Mouse (Mus musculus): ENCODE measurements around the gene Upf3a.
"Not testable (repeated sequence)": the region's sequence is repeated elsewhere in the genome, so short reads cannot be mapped to it uniquely, and the experiment has no call there.

Gene Upf3a

DNA sequence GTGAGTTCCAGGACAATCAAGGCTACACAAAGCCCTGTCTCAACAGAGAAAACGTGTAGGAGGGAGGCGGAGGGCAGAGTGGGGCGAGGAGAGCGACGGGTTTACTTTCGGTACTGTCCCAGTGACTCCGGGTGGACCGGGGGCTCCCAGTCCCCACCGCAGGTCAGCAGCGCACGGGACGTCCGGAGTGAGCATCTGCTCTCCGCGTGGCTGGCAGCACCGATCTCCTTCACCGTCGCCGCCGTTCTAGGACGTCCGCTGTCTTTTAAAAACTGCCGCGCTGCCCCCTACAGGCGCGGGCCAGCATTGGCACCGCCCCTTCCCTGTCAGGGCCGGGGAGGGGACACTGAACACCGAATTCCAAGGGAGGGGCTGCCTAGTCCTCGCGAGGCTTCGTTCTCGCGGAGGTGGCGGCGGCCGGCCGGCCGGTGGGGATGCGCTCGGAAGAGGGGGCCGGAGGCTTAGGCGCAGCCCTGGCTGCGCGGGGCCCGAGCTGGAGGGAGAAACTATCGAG is at the start of gene Upf3a:
Upf3a (plus strand) TSS at position 366 of the 514 bp plus-strand sequence.
- in situ Hi-C loops (cut with MboI; ENCODE audit: unreplicated experiment in 2 of 2) = loop anchor here (5.0 to 25.0 kb wide), 9 partner anchors 99 to 1252 kb away; partner anchors contain the start of genes BB014433 (in 1 of the 2), Cul4a (in 1 of the 2), Pcid2 (in 1 of the 2) and Tubgcp3 (in 1 of the 2)

DNA sequence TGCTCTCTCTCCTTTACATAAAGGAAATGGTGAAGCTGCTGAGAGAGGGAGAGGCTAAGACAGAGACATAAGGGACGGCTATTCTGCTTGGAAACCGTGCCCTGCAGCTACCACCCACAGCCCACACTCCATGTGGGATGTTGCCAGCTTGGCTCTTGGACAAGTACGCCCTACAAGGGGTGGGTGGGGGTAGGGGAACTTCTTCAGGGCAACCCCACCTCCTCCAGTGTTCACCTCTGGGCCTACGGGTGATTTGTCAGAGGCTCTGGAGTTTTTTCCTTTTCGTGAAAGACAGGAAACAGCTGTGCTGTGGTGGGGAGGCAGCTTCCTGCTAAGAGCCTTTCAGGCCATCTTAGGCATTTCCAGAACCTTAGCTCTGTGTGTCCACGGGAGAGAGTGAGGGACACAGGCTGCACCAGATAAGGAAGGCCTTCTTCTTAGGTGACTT is 45.1 kb upstream of the Upf3a start:
- in situ Hi-C loops (cut with MboI; ENCODE audit: unreplicated experiment in 2 of 2) = no loop called here

DNA sequence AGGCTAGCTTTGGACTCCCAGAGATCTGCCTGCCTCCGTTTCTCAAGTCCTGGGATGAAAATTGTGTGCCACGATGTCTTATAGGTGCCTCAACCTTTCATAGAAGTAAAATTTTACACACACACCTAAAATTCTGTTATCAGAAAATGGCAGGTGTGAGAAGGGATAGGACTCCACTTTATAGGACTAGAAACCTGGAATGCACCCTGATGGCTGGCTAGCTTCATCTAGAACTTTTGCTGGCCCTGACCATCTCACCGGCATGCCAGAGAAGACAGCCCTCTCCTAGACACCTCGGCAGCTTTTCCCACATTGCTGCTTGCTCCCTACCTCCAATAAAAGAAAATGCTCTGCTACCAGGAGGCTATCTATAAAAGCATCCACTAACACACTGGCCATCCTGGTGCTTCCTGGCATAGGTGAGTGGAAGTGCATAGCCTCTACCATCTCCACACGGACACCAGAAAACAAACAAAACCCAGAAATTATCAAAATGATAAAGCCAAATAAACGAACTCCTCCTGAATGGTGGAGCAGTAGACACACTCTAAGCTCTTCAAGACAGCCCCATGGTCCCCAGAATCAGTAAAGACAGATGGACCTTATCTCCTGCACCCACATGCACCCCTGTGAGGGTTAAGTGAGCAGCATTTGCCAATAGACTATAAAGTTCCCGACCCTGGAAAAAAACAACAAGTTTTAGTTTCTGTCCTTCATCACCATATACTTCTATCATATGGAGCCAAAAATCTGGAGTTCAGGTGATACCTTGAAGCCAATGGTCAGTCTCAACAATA is 44.4 kb upstream of the Upf3a start:
- in situ Hi-C loops (cut with MboI; ENCODE audit: unreplicated experiment in 2 of 2) = no loop called here

DNA sequence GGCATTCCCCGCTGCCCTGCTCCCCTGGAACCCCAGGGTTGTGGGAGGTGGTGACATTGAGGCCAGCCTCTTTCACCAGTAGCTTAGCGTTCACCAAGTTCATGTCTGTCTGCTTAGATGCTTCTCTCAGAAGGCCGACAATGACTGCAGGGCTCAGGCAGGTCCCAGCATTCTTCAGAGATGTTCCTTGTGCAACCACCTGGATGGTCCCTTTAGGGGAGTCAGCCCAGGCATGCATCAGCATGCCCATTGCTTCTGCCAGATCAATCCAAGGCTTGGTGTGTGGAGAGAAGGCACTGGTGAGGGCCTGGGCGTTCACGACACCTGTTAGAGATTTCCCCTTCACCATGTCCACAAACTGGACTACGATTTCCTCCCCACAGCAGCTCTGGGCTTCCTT is 39.2 kb upstream of the Upf3a start:
- in situ Hi-C loops (cut with MboI; ENCODE audit: unreplicated experiment in 2 of 2) = not testable (repeated sequence)

DNA sequence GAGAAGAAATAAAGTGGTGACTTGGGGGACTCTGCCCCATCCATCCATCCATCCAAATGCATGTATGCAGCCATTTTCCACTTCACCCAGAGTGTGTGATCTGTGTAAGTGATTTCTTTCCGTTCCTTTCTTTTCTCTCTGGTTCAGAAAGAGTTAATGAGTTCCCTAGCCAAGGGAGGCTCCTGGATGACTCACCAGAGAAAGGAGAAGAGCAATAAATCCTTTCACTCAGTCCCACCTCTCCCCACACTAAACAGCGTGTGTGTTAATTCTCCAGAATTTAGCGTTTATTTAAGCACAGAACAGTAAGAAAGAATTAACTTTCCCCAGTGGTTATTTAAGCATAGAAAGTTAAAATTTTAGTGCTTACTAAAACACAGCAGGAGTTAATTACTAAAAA is 37.8 kb upstream of the Upf3a start:
- in situ Hi-C loops (cut with MboI; ENCODE audit: unreplicated experiment in 2 of 2) = no loop called here

DNA sequence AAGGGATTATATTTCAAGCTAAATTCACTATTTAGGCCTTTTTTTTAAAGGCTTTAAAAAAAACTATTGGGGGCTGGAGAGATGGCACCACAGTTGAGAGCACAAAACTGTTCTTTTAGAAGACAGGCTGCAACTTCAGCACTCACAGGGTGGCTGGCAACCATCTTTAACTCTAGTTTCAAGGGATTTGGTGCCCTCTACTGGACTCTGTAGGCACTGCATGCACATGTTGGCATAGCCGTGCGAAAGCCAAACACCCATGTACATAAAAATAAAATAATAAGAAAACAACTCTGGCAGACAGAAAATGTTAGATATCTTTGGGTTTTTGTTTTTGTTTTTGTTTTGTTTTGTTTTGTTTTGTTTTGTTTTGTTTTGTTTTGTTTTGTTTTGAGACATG is 31.7 kb upstream of the Upf3a start:
- in situ Hi-C loops (cut with MboI; ENCODE audit: unreplicated experiment in 2 of 2) = loop anchor here (5.0 to 25.0 kb wide), 9 partner anchors 66 to 1284 kb away; partner anchors contain the start of genes BB014433 (in 1 of the 2), Cul4a (in 1 of the 2) and Pcid2 (in 1 of the 2)

DNA sequence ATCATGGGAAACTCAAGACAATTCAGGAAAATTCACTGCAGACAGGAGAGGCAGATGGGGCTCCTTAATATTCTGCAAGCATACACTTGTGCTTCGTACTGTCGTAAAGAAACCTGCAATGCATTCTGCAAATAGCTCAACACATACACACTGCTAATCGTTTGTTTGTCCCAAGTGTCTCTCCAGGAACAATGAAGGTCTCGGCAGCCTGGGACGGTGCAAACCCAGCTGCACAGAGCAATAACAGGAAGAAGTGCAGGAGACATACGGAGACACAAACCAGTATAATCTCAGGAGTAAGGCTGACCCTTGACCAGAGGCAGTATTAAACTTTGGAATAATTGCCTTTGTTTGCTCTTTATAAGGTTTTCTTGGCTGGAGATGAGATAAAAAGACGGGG is 28.9 kb upstream of the Upf3a start:
- in situ Hi-C loops (cut with MboI; ENCODE audit: unreplicated experiment in 2 of 2) = loop anchor here (10.0 to 25.0 kb wide), 5 partner anchors 302 to 1281 kb away; partner anchors contain the start of genes BB014433 (in 1 of the 2), Cul4a (in 1 of the 2) and Pcid2 (in 1 of the 2)

DNA sequence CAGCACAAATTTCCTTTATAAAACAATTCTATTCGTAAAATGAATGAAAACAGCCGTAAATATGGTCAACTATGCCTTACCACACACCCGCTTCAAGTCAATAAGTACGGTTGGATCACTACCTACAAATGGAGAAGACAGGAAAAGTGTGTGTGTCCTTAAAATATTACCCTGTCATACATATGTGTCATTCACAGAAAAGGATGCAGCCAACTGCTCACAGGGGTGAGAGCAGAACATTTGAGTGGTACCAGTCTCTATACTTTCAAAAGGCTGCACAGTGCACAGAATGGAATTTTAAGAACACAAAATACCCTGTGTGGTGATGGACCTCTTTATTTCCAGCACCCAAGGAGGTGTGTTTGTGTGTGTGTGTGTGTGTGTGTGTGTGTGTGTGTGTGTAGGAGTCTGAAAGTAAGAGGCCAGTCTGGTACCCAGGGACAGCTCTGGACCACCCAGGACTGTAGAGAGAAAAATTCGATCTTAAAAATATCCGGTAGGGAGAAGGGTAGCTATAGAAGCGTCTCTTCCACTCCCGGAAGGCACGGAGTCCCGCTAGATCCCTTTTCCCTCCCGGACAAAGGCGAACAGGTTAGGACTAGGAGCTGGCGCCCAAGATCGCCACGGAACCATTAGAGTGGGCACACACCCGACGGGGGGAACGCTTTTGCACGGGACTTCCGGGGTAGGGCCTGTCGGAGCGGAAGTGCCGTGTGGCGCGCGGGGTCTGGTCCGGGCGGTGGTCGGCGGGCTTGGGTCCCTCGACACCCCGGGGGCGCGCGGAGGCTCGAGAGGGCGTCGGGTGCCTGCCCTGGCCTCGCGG is 28.2 kb upstream of the Upf3a start, which contains the start of gene Cdc16:
Cdc16 (plus strand) TSS at position 695 of the 823 bp plus-strand sequence.
- in situ Hi-C loops (cut with MboI; ENCODE audit: unreplicated experiment in 2 of 2) = loop anchor here (10.0 to 25.0 kb wide), 5 partner anchors 302 to 1280 kb away; partner anchors contain the start of genes BB014433 (in 1 of the 2), Cul4a (in 1 of the 2) and Pcid2 (in 1 of the 2)

DNA sequence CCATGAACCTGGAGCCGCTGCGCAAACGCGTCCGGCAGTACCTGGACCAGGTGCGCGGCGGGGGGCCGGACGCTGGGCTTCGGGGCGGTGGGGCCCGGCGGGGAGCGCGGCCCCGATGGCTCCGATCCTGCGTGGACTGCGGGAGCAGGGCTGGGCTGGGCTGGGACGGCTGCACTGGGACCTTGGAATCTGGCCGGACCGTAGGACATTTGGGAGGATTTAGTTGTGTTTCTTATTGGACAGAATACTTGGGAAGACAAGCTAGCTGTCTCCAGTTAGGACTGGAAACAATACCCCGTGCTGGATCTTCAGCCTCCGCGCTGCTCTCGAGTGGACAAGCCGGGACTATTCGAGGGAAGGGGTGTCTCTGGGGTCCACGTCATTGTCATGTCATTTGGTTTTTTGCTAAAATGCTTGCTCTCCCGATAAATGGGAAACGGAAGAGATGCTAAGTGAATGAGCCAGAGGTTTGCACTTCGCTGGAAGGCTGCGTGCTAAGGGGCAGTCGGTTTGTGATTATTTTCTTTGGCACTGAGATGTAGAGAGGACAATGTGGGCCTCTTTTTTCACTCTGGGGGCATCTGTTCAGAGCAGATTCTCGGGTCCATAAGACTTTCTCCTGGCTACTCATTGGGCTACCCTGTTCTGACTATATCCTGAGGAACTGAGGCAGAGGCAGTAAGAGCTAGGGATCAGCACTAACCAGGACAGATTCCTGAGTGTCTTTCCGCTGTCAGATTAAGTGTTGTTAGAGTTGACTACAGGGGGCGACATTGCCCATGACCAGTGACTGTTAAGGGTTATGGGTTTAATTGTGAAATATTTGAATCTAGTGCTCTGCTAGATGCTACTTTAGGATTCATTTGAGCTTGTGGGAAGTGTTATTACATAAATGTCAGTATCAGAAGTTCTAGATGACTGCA is 27.3 kb upstream of the Upf3a start:
- in situ Hi-C loops (cut with MboI; ENCODE audit: unreplicated experiment in 2 of 2) = loop anchor here (10.0 to 25.0 kb wide), 5 partner anchors 303 to 1279 kb away; partner anchors contain the start of genes BB014433 (in 1 of the 2), Cul4a (in 1 of the 2) and Pcid2 (in 1 of the 2)

DNA sequence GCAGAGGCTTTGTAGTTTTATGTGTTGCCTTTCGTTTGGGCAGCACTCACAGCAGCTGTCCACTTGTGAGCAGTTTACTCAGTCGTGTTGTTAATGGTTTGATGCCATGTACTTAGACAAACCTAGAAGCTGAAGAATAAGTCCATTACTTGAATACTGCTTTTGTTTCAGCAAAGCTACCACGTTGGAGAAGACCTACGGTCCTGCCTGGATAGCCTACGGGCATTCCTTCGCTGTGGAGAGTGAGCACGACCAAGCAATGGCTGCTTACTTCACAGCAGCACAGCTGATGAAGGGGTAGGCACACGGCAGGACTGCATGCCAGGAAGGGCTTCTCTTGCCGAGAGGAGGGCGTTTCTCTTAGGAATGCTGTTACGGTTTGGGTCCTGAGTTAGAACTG is 16.2 kb upstream of the Upf3a start:
- in situ Hi-C loops (cut with MboI; ENCODE audit: unreplicated experiment in 2 of 2) = loop anchor here (25.0 kb wide), 3 partner anchors 318 to 1268 kb away; partner anchors contain the start of genes BB014433 (in 1 of the 2), Cul4a (in 1 of the 2) and Pcid2 (in 1 of the 2)

DNA sequence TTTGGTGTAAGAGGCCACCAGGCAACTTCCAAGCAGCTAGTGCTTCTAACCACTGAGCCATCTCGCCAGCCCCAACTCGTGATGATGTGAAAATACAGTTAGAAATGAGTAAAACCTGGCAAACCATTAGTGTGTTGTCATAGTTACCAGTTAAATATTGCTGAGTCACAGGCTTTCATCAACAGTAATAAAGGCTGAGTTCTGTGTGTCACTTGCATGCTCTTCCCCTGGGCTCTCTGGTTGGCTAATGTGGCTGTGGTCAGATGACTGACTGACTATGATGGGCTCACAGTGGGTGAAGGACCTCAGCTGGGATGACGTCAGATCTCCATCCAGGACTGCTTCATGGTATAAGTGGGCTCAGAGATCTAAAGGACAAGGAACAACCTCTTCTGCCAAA is 4.9 kb upstream of the Upf3a start:
- in situ Hi-C loops (cut with MboI; ENCODE audit: unreplicated experiment in 2 of 2) = loop anchor here (10.0 to 25.0 kb wide), 8 partner anchors 104 to 1257 kb away; partner anchors contain the start of genes BB014433 (in 1 of the 2), Cul4a (in 1 of the 2), Pcid2 (in 1 of the 2) and Tubgcp3 (in 1 of the 2)

DNA sequence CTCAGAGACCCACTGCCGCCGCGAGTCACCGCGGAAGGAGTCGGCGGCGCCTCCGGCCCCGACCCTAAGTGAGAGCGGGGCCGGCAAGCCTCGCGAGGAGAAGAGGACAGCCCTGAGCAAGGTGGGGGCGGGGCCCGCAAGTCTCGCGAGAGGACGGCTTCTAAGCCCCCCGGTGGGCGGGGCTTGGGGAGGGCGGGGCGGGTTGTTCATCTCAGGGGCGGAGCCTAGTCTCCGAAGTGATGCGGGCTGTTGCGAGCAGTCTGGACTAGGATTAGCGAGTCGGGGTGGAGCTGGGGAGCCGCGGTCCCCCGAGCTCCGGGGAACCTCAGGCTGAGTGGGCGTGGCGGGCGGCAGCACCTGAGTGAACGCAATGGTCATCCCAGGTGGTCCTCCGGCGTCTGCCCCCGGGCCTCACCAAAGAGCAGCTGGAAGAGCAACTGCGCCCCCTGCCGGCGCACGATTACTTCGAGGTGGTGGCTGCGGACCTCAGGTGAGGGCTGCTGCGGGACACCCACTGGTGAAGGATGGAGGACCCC is 417 bp downstream of the Upf3a start:
- in situ Hi-C loops (cut with MboI; ENCODE audit: unreplicated experiment in 2 of 2) = loop anchor here (5.0 to 25.0 kb wide), 9 partner anchors 99 to 1251 kb away; partner anchors contain the start of genes BB014433 (in 1 of the 2), Cul4a (in 1 of the 2), Pcid2 (in 1 of the 2) and Tubgcp3 (in 1 of the 2)

DNA sequence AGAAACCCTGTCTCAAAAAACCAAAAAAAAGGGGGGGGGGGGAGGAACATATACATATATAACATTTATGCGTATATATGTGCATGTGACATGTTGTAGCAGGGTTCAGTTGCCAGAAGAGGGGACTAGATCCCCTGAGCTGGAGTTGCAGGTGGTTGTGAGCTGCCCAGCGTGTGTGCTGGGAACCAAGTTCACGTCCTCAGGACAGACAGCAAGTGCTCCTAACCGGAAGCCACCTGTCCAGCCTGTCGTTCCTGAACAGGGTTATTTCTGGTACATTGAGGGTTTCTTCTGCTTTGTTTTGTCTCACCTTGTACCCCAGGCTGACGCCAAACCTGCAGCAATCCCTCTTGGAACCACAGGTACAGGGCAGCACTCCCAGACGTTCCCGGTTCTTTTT is 4.2 kb downstream of the Upf3a start:
- in situ Hi-C loops (cut with MboI; ENCODE audit: unreplicated experiment in 2 of 2) = loop anchor here (5.0 to 25.0 kb wide), 9 partner anchors 95 to 1248 kb away; partner anchors contain the start of genes BB014433 (in 1 of the 2), Cul4a (in 1 of the 2), Pcid2 (in 1 of the 2) and Tubgcp3 (in 1 of the 2)

DNA sequence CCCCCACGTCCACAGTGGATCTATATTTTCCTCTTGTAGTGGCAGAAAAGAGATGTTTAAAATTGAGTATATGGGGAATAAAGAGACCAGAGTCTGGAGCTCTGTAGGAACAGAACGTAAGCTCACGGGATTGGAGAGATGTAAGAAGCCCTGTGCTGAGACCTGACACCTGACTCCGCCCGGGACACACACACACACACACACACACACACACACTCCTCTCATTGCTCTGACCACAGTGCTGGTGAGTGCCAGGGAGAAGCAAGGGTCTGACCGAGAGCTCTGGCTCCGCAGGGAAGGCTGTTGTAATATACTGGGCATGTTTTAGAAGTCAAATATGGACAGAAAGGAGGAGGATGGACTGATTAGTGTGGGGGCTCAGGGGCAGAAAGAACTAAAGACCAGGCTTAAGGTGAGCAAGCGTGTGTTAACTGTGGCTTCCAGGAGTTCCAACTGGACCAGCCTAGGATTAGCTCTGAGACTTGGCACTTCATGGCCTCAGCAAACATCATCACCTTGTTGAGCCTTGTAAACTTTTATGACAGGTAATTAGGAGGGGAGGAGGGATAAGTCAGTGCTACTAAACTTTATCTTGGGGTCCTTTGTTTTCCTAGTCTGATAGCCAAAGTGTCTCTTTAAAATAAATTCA is 7.8 kb downstream of the Upf3a start:
- in situ Hi-C loops (cut with MboI; ENCODE audit: unreplicated experiment in 2 of 2) = loop anchor here (25.0 kb wide), 5 partner anchors 294 to 1244 kb away; partner anchors contain the start of genes BB014433 (in 1 of the 2), Cul4a (in 1 of the 2), Pcid2 (in 1 of the 2) and Tubgcp3 (in 1 of the 2)

DNA sequence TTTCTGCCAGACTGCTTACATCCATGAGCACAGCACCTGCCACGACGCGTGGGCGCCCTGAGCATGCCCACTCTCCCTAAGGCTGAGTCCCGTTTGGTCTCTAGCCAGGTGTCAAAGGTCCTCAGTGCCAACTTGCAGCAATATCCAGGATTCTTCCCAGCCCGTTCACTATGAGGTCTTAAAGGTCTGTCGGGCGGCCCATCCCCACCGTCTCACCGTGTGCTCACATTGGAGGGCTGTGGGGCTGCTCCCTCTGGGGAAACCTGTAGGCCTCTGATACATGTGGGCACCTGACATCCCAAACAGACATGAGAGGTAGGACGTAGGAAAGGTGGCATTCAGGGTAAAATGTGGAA is 8.3 kb downstream of the Upf3a start:
- in situ Hi-C loops (cut with MboI; ENCODE audit: unreplicated experiment in 2 of 2) = loop anchor here (25.0 kb wide), 5 partner anchors 294 to 1244 kb away; partner anchors contain the start of genes BB014433 (in 1 of the 2), Cul4a (in 1 of the 2), Pcid2 (in 1 of the 2) and Tubgcp3 (in 1 of the 2)

DNA sequence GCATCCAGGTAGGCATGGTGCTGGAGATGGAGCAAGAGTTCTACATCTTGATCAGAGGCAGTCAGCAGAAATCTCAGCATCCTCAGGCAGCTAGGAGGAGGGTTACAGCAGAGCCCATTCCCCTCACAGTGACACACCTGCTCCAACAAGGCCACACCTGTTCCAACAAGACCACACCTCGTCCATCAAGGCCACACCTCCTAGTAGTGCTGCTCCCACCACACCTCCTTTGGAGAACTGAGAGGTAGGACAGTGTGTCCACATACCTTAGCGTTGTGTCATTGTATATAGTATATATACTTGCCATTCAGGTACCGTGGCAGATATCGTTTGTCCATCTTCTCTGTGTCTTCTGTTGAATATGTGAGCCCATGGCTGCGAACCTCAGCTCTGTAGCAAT is 12.3 kb downstream of the Upf3a start:
- in situ Hi-C loops (cut with MboI; ENCODE audit: unreplicated experiment in 2 of 2) = loop anchor here (25.0 kb wide), 5 partner anchors 290 to 1240 kb away; partner anchors contain the start of genes BB014433 (in 1 of the 2), Cul4a (in 1 of the 2), Pcid2 (in 1 of the 2) and Tubgcp3 (in 1 of the 2)

DNA sequence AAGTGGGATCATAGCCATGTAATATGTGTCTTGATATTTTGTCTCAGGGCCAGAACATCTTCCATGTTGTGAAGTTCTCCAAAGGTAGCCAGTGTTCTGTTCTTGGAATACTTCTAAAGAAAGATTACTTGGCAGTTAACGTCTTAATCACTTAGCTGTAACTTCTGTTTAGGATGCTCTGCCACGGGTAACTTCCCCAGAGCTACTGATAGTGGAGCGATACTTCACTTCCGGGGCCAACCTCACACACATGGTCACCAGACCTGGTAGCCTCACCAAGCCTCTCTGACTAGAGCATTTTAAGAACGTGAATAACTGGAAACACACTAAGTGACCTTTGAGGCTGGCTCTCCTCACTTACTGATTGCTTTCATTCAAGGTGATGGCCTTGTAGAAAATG is 14.2 kb downstream of the Upf3a start:
- in situ Hi-C loops (cut with MboI; ENCODE audit: unreplicated experiment in 2 of 2) = loop anchor here (25.0 kb wide), 5 partner anchors 288 to 1238 kb away; partner anchors contain the start of genes BB014433 (in 1 of the 2), Cul4a (in 1 of the 2), Pcid2 (in 1 of the 2) and Tubgcp3 (in 1 of the 2)

Data from v-Abl transformed pro-B cells (cell line).